Mouse (Mus musculus) hindbrain, embryonic 14.5 days (tissue): Measurements from ENCODE around the gene Cdc25a. TPM values are rescaled to one million over a fixed set of nuclear protein-coding genes. Genes with fewer than 3 reads are reported as not detected.

Experiments
- ATAC-seq: fragments of 200-750 bp; cut with Nextera tagmentation; 2 replicates; pipeline ENCODE4 v1.8.0; 2017; ENCODE audit warnings: moderate number of reproducible peaks, mild to moderate bottlenecking, moderate TSS enrichment, moderate library complexity; ENCODE audit not compliant: low FRiP score
- DNase-seq: peaks from one replicate; pipeline ENCODE4 v3.0.0-alpha.2; 2015; ENCODE audit warnings: low spot score
- H3K27ac ChIP-seq: fragments of 300-500 bp; sonication (generic); 2 replicates; pipeline ENCODE4 v1.5.1; 2014; ENCODE audit warnings: mild to moderate bottlenecking, moderate library complexity
- H3K27me3 ChIP-seq: fragments of 300-500 bp; sonication (generic); 2 replicates; pipeline ENCODE4 v1.6.1; 2014; ENCODE audit warnings: mild to moderate bottlenecking, low read length, mixed read lengths; ENCODE audit not compliant: control insufficient read depth, insufficient read depth
- H3K36me3 ChIP-seq: fragments of 300-500 bp; sonication (generic); replicated peaks from 2 replicates; pipeline ENCODE4 v1.6.1; 2014; ENCODE audit not compliant: control insufficient read depth, insufficient read depth
- H3K4me1 ChIP-seq: fragments of 300-500 bp; sonication (generic); replicated peaks from 2 replicates; pipeline ENCODE4 v1.6.1; 2014; ENCODE audit warnings: antibody characterized with exemption, low read length, mixed read lengths; ENCODE audit not compliant: control insufficient read depth, insufficient read depth
- H3K4me2 ChIP-seq: fragments of 300-500 bp; sonication (generic); replicated peaks from 2 replicates; pipeline ENCODE4 v1.6.1; 2014; ENCODE audit warnings: mild to moderate bottlenecking, moderate library complexity
- H3K4me3 ChIP-seq: fragments of 300-500 bp; sonication (generic); replicated peaks from 2 replicates; pipeline ENCODE4 v1.5.1; 2014; ENCODE audit warnings: mild to moderate bottlenecking, low read length
- H3K9ac ChIP-seq: fragments of 300-500 bp; sonication (generic); 2 replicates; pipeline ENCODE4 v1.6.1; 2014
- H3K9me3 ChIP-seq: fragments of 300-500 bp; sonication (generic); 2 replicates; pipeline ENCODE4 v1.6.1; 2016; ENCODE audit warnings: low read length; ENCODE audit not compliant: control insufficient read depth
- WGBS: fragments of 180-500 bp; shearing (Covaris S2); extraction: QIAGEN DNeasy Blood & Tissue Kit; methylation state at CpG from one replicate; pipeline ENCODE4 v1.1.7; 2014; 5-methylcytosine and 5-hydroxymethylcytosine counted together
- polyA plus RNA-seq: library from polyadenylated mRNA; unstranded; fragments of >200 nt; fragmentation: Nextera tagmentation; extraction: Ambion mirVana; gene quantifications from 2 replicates; pipeline ENCODE4 v1.2.1, GENCODE M21; 2014

Gene Cdc25a
- polyA plus RNA-seq, 1 experiment from 2014 or later, result 12.5 TPM

GRCm38 (mm10) chr9:109900604-109901003, 25.2 kb downstream of the Cdc25a start:
- ATAC-seq, result no peak
- H3K4me1 ChIP-seq, result no peaks in the 10 kb centered on the region
- no peak for DNase-seq
- no peaks in the 10 kb centered on the region for H3K27me3 ChIP-seq
- no peaks in the 10 kb centered on the region for H3K9me3 ChIP-seq
- no peak overlapping the region for H3K9ac ChIP-seq
- 87% methylated on average over 3 of the region's 3 CpGs for WGBS
- no peak overlapping the region for H3K27ac ChIP-seq
- 0 out of 2 replicates have a peak, but pooled peaks cover 5% of the 10 kb centered on the region for H3K36me3 ChIP-seq
- no peak overlapping the region for H3K4me2 ChIP-seq
- H3K4me3 ChIP-seq, result no peak overlapping the region

GRCm38 (mm10) chr9:109902246-109902645, 26.9 kb downstream of the Cdc25a start:
- Histone ChIP-seq H3K4me2 (no peak overlapping the region), H3K9ac (no peak overlapping the region), H3K9me3 (no peaks in the 10 kb centered on the region), H3K27ac (no peak overlapping the region), H3K36me3 (no peaks in the 10 kb centered on the region), H3K4me1 (no peaks in the 10 kb centered on the region), H3K4me3 (no peak overlapping the region), H3K27me3 (no peaks in the 10 kb centered on the region)
- DNase-seq (no peak), ATAC-seq (no peak)
- WGBS, result 69% methylated on average over 4 of the region's 4 CpGs

- H3K4me1 ChIP-seq, result no peaks in the 10 kb centered on the region
- no peaks in the 10 kb centered on the region for H3K27me3 ChIP-seq
- H3K9me3 ChIP-seq, result no peaks in the 10 kb centered on the region
- WGBS, result 66% methylated on average over 5 of the region's 5 CpGs
- H3K9ac ChIP-seq, result no peak overlapping the region
- no peaks in the 10 kb centered on the region for H3K36me3 ChIP-seq
- ATAC-seq (no peak), DNase-seq (no peak)
- H3K27ac ChIP-seq, result no peak overlapping the region
- no peak overlapping the region for H3K4me3 ChIP-seq
- no peak overlapping the region for H3K4me2 ChIP-seq
These were observed 27.4 kb downstream of the Cdc25a start for GRCm38 (mm10) chr9:109902740-109903139.

GRCm38 (mm10) chr9:109907300-109907699, 31.9 kb downstream of the Cdc25a start:
- ATAC-seq (no peak), DNase-seq (no peak)
- 60% methylated on average over 8 of the region's 8 CpGs for whole genome bisulfite sequencing
- H3K4me2 ChIP-seq, result no peak overlapping the region
- no peak overlapping the region for H3K27ac ChIP-seq
- no peaks in the 10 kb centered on the region for H3K36me3 ChIP-seq
- no peaks in the 10 kb centered on the region for H3K4me1 ChIP-seq
- no peaks in the 10 kb centered on the region for H3K9me3 ChIP-seq
- no peak overlapping the region for H3K4me3 ChIP-seq
- no peaks in the 10 kb centered on the region for H3K27me3 ChIP-seq
- no peak overlapping the region for H3K9ac ChIP-seq

DNA sequence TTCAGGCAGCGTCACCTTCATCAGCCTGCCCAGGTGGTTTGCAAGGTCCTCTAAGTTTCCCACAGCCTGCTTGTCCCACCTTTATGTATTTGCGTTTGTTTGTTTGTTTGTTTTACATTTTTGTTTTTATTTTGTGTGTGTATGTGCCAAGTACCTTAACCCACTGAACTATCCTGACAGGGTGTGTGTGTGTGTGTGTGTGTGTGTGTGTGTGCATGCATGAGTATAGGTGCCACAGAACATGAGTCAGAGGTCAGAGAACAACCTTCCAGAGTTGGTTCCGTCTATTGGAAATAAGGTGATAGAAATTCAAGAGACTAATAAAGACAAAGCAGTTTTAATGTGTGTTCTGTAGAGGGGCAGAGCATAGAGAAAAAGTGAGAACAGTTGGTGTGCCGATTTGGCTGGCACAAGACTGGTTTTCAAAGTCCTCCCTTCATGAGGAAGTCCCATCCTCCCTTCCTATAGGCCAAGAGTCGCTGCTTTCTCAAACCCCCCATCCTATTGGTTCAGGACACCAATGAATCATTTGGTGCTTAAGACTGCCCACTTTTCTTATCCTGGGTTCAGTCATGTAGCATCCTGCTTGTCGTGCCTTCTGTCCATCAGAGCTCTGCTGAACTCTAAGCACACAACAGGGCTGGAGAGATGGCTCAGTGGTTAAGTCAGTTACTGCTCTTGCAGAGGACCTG, 32.5 kb downstream of the Cdc25a start:
- no peaks in the 10 kb centered on the region for H3K27me3 ChIP-seq
- H3K9ac ChIP-seq, result no peak overlapping the region
- H3K9me3 ChIP-seq, result no peaks in the 10 kb centered on the region
- ATAC-seq, result no peak
- H3K4me3 ChIP-seq, result no peak overlapping the region
- no peaks in the 10 kb centered on the region for H3K4me1 ChIP-seq
- DNase-seq, result no peak
- no peak overlapping the region for H3K27ac ChIP-seq
- no peak overlapping the region for H3K4me2 ChIP-seq
- WGBS, result 79% methylated on average over 6 of the region's 6 CpGs
- H3K36me3 ChIP-seq, result no peaks in the 10 kb centered on the region

DNA sequence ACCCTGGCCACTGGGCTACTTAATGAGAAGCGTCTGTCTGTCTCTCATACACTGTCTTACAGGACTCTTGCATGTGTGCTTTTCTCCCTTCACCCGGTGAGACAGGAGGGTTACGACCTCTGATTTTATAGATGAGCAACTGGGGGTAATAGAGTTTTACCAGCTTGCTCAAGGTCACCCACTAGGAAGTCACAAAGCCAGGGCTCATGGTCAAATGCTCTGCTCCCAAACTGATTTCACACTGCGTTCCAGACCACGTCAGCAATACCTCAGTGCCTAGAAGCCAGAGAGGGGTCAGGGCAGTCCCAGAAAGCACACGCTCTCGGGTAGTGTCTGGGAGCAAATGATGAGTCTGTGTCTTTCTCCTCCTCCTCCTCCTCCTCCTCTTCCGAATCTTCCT, 33.7 kb downstream of the Cdc25a start:
- no peaks in the 10 kb centered on the region for H3K4me1 ChIP-seq
- no peaks in the 10 kb centered on the region for H3K9me3 ChIP-seq
- no peaks in the 10 kb centered on the region for H3K27me3 ChIP-seq
- no peak overlapping the region for H3K4me2 ChIP-seq
- WGBS, result 69% methylated on average over 8 of the region's 8 CpGs
- H3K36me3 ChIP-seq, result no peaks in the 10 kb centered on the region
- H3K27ac ChIP-seq, result no peak overlapping the region
- H3K4me3 ChIP-seq, result no peak overlapping the region
- H3K9ac ChIP-seq, result no peak overlapping the region
- no peak for ATAC-seq
- DNase-seq, result no peak

DNA sequence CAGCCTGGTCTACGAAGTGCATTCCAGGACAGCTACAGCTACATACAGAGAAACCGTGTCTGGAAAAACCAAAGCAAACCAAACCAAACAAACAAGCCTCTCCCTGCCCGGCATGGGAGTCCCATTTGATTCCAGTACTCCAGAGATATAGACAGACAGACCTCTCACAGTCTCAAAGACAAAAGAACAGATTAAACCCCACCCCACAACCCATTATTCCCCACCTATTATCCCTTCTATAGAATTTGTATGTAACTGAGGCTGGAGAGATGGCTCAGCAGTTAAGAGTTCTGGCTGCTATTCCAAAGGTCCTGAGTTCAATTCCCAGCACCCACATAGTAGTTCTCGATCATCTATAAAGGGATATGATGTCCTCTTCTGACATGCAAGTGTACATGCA, 34.5 kb downstream of the Cdc25a start:
- Histone ChIP-seq H3K27me3 (no peaks in the 10 kb centered on the region), H3K4me2 (no peak overlapping the region), H3K4me3 (no peak overlapping the region), H3K9me3 (no peaks in the 10 kb centered on the region), H3K36me3 (no peaks in the 10 kb centered on the region), H3K27ac (no peak overlapping the region), H3K9ac (no peak overlapping the region), H3K4me1 (no peaks in the 10 kb centered on the region)
- ATAC-seq, result no peak
- 94% methylated on average over 4 of the region's 4 CpGs for WGBS
- no peak for DNase-seq

DNA sequence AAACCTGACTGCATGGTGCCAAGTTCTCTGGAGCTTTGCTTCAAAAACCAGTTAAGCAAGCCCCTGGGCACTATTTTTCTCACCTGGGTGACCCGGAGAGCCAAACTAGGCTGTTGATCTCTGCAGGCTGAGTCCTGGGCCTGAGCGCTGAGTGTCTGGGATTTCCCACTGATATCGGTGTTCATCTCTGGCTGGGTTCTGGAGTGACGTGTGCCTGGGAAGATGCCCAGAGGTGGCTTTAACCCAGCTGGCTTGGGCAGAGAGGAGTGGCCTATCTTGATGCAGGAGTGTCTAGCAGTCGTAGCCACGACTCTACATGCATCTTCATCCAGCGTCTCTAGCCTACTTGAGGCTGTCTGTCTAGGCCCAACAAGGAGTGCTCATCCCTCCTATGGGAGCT, 36.4 kb downstream of the Cdc25a start:
- Histone ChIP-seq H3K27ac (no peak overlapping the region), H3K27me3 (no peaks in the 10 kb centered on the region), H3K36me3 (no peaks in the 10 kb centered on the region), H3K4me2 (no peak overlapping the region), H3K9ac (no peak overlapping the region), H3K9me3 (no peaks in the 10 kb centered on the region), H3K4me3 (no peak overlapping the region), H3K4me1 (no peaks in the 10 kb centered on the region)
- 89% methylated on average over 7 of the region's 7 CpGs for WGBS
- DNase-seq, result no peak
- no peak for ATAC-seq

- Histone ChIP-seq H3K9me3 (no peaks in the 10 kb centered on the region), H3K4me2 (no peak overlapping the region), H3K4me1 (no peaks in the 10 kb centered on the region), H3K4me3 (no peak overlapping the region), H3K27ac (no peak overlapping the region), H3K36me3 (no peaks in the 10 kb centered on the region), H3K27me3 (no peaks in the 10 kb centered on the region), H3K9ac (no peak overlapping the region)
- ATAC-seq, result no peak
- no peak for DNase-seq
- 57% methylated on average over 4 of the region's 4 CpGs for WGBS
These were observed 39.0 kb downstream of the Cdc25a start for GRCm38 (mm10) chr9:109914269-109914926.
